Mouse (Mus musculus): ENCODE results near the gene Zfp978. TPM values are rescaled to one million over a fixed set of nuclear protein-coding genes. Genes with fewer than 3 reads are reported as not detected.
"Not testable (repeated sequence)": the region's sequence is repeated elsewhere in the genome, so short reads cannot be mapped to it uniquely, and the experiment has no call there.

The Zfp978 gene
- polyA plus RNA-seq, 1 experiment from 2014 or later = not detected

GRCm38 (mm10) chr4:147431696-147432442, 70.8 kb downstream of the Zfp978 start:
- 73% methylated on average over 3 of the region's 3 CpGs for WGBS
- peak; percentile 34 for ATAC-seq

GRCm38 (mm10) chr4:147432443-147432790, 71.3 kb downstream of the Zfp978 start:
- H3K4me2 ChIP-seq (ENCODE audit: low read length) = no peak overlapping the region
- no peaks in the 10 kb centered on the region for H3K4me1 ChIP-seq (replicated peaks; ENCODE audit: control insufficient read depth, insufficient read depth, low read length)
- peak; percentile 18; the same call in 1 of the 2 replicates for ATAC-seq
- no peaks in the 10 kb centered on the region for H3K27me3 ChIP-seq (replicated peaks; ENCODE audit: control insufficient read depth, insufficient read depth, low read length)
- peaks cover 42% of the 10 kb centered on the region for H3K9me3 ChIP-seq (ENCODE audit: control insufficient read depth, low read length)
- H3K36me3 ChIP-seq (ENCODE audit: control insufficient read depth, insufficient read depth) = no peaks in the 10 kb centered on the region
- WGBS = 95% methylated on average over 1 of the region's 1 CpGs
- no peak overlapping the region for H3K27ac ChIP-seq (ENCODE audit: low read length)
- no peak overlapping the region for H3K4me3 ChIP-seq (replicated peaks; ENCODE audit: low read length)
- no peak overlapping the region for H3K9ac ChIP-seq (replicated peaks; ENCODE audit: low read depth, low read length)

More at GRCm38 (mm10) chr4:147431696-147432442, 70.8 kb downstream of the Zfp978 start:
- H3K9me3 ChIP-seq (ENCODE audit: control insufficient read depth, low read length) = peaks cover 39% of the 10 kb centered on the region
- not testable (repeated sequence) for H3K27me3 ChIP-seq (replicated peaks; ENCODE audit: control insufficient read depth, insufficient read depth, low read length); H3K9ac ChIP-seq (replicated peaks; ENCODE audit: low read depth, low read length); H3K4me2 ChIP-seq (ENCODE audit: low read length); H3K36me3 ChIP-seq (ENCODE audit: control insufficient read depth, insufficient read depth); H3K4me1 ChIP-seq (replicated peaks; ENCODE audit: control insufficient read depth, insufficient read depth, low read length); H3K4me3 ChIP-seq (replicated peaks; ENCODE audit: low read length); H3K27ac ChIP-seq (ENCODE audit: low read length)

GRCm38 (mm10) chr4:147433017-147433416, 71.9 kb downstream of the Zfp978 start:
- ATAC-seq = no peak
- Histone ChIP-seq H3K4me1 (replicated peaks; ENCODE audit: control insufficient read depth, insufficient read depth, low read length) (no peaks in the 10 kb centered on the region), H3K9me3 (ENCODE audit: control insufficient read depth, low read length) (peaks cover 42% of the 10 kb centered on the region), H3K36me3 (ENCODE audit: control insufficient read depth, insufficient read depth) (no peaks in the 10 kb centered on the region), H3K4me2 (ENCODE audit: low read length) (no peak overlapping the region), H3K4me3 (replicated peaks; ENCODE audit: low read length) (no peak overlapping the region), H3K9ac (replicated peaks; ENCODE audit: low read depth, low read length) (no peak overlapping the region), H3K27ac (ENCODE audit: low read length) (no peak overlapping the region), H3K27me3 (replicated peaks; ENCODE audit: control insufficient read depth, insufficient read depth, low read length) (no peaks in the 10 kb centered on the region)
- WGBS = 40% methylated on average over 3 of the region's 3 CpGs

GRCm38 (mm10) chr4:147433874-147434273, 72.8 kb downstream of the Zfp978 start:
- Histone ChIP-seq H3K4me3 (replicated peaks; ENCODE audit: low read length) (no peak overlapping the region), H3K27me3 (replicated peaks; ENCODE audit: control insufficient read depth, insufficient read depth, low read length) (no peaks in the 10 kb centered on the region), H3K4me2 (ENCODE audit: low read length) (no peak overlapping the region), H3K27ac (ENCODE audit: low read length) (no peak overlapping the region), H3K9me3 (ENCODE audit: control insufficient read depth, low read length) (peaks cover 41% of the 10 kb centered on the region), H3K36me3 (ENCODE audit: control insufficient read depth, insufficient read depth) (no peaks in the 10 kb centered on the region), H3K9ac (replicated peaks; ENCODE audit: low read depth, low read length) (no peak overlapping the region), H3K4me1 (replicated peaks; ENCODE audit: control insufficient read depth, insufficient read depth, low read length) (no peaks in the 10 kb centered on the region)
- 47% methylated on average over 2 of the region's 2 CpGs for whole genome bisulfite sequencing
- ATAC-seq = 0 out of 2 replicates have a peak, but pooled peaks have one; percentile 11

Other genes with a start within 250 kb of the Zfp978 start
- 3.9 and 4.1 TPM in 2 replicates for gene Zfp991, start 229.3 kb upstream of the Zfp978 start, polyA plus RNA-seq (2015; fragmentation: Nextera tagmentation; extraction: Ambion mirVana)
- 0.11 TPM in 1 of 2 replicates, not detected in the other for gene Zfp988, start 55.6 kb upstream of the Zfp978 start, polyA plus RNA-seq (2015; fragmentation: Nextera tagmentation; extraction: Ambion mirVana)
- 2.9 and 3.4 TPM in 2 replicates for gene Zfp982, start 131.1 kb downstream of the Zfp978 start, polyA plus RNA-seq (2015; fragmentation: Nextera tagmentation; extraction: Ambion mirVana)
- gene Gm16503, start 178.9 kb downstream of the Zfp978 start, polyA plus RNA-seq (2015; fragmentation: Nextera tagmentation; extraction: Ambion mirVana) = 0.30 and 0.37 TPM in 2 replicates
- gene Zfp985, start 192.0 kb downstream of the Zfp978 start, polyA plus RNA-seq (2015; fragmentation: Nextera tagmentation; extraction: Ambion mirVana) = 0.09 TPM in 1 of 2 replicates, not detected in the other